Mouse (Mus musculus): ENCODE data around the gene Lsm14b. TPM values are rescaled to one million over a fixed set of nuclear protein-coding genes. Genes with fewer than 3 reads are reported as not detected.

Lsm14b gene
- total and polyA plus RNA-seq, 3 experiments: 12.2 to 16.5 (median 15.3) TPM

DNA sequence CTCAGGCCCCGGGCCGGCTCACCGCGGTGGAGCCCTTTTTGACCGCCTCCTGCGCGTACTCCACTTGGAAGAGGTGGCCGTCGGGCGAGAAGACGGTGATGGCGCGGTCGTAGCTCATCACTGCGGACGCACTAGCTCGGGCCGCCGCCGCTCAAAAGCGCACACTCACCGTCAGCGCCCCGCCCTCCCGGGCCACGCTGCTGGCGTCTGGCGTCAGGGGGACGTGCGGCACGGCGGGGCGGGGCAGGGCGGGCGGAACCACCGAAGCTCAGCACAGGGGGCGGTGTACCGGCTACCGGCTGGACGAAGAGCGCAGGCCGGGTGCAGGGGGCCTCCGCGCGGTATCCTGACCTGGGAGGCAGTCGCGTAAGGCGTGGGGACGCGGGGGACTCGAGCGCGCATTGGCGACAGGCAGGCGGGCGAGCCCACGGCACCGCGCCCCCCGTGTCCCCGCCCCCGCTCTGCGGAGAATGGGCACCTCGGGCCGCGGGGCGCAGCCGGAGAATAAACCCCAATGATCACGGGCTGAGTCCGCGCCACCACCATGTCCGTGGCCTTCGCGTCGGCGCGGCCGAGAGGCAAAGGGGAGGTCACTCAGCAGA is 17.6 kb downstream of the Lsm14b start, which contains the start of the genes Psma7 and Ss18l1 (continued):
- no peak for TF ChIP-seq JUN (IDR thresholded peaks at IDR 0.05; ENCODE audit: insufficient read depth, low read depth, low read length)
- TF ChIP-seq POLR2A (IDR thresholded peaks at IDR 0.05; ENCODE audit: low read depth, low read length): peak; percentile 84
- TF ChIP-seq IRF4 (IDR thresholded peaks at IDR 0.05; ENCODE audit: low read depth, low read length): no peak
- peak; percentile 48 for TF ChIP-seq NRF1 (IDR thresholded peaks at IDR 0.05; ENCODE audit: low read depth, low read length)
- peak; percentile 85 for TF ChIP-seq NELFE (IDR thresholded peaks at IDR 0.05; ENCODE audit: low read depth, low read length)
- TF ChIP-seq ZMIZ1 (IDR thresholded peaks at IDR 0.05; ENCODE audit: low read depth, low read length): peak; percentile 77; the same call in 1 of the 2 replicates
- TF ChIP-seq SMC3 (IDR thresholded peaks at IDR 0.05; ENCODE audit: low read depth, low read length): no peak
- TF ChIP-seq E2F4 (IDR thresholded peaks at IDR 0.05; ENCODE audit: insufficient replicate concordance, low read depth, low read length): no peak
- TF ChIP-seq ELF1 (IDR thresholded peaks at IDR 0.05; ENCODE audit: low read depth, low read length): peak; percentile 18; the same call in 1 of the 2 replicates
- TF ChIP-seq HCFC1 (IDR thresholded peaks at IDR 0.05; ENCODE audit: low read depth, low read length): peak; percentile 51
- peak; percentile 67; the same call in 1 of the 2 replicates for TF ChIP-seq POLR2AphosphoS2 (IDR thresholded peaks at IDR 0.05; ENCODE audit: low read depth, low read length)
- TF ChIP-seq MXI1 (IDR thresholded peaks at IDR 0.05; ENCODE audit: low read depth, low read length): no peak; the same call in none of the 2 replicates
- peak; percentile 30 for TF ChIP-seq CHD2 (IDR thresholded peaks at IDR 0.05; ENCODE audit: low read length)
- no peak for TF ChIP-seq GABPA (IDR thresholded peaks at IDR 0.05; ENCODE audit: insufficient replicate concordance, low read depth, low read length)

DNA sequence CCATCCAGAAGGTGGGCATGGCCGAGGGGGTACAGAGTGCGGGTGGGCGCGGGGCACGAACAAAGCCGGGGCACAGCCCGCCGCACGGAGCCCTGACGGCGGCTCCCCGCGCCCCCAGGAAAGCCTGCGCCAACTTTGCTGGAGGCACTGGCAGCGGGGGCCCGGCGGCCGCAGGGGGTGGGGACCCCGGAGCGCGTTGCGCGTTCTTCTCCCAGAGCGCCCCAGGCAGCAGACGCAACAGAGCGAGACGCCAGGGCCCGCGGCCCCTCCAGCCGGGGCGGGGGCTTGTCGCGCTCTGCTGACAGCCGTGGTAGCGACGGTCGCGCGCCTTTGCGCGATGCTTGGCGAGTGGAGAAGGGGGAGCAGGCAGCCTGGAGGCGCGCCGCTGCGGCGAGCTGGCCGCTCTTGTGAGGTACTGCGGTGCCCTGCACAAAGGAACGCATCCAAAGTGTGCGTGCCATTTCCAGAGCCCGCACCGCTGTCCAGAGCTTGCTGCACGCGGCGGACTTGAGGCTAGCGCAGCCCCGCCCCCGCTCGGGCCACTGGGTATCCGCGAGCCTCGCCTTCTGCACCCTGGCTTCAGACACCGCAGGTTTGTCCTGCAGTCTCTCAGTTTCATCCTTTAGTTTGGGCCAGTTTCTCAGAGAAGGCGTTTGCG is 18.2 kb downstream of the Lsm14b start:
- peaks cover 17 to 37% of the 10 kb centered on the region in 2 experiments for H3K36me3 ChIP-seq (replicated peaks in 1 of 2; ENCODE audit: control insufficient read depth in 1 of 2, insufficient read depth in 1 of 2, low read length in 1 of 2)
- dilution Hi-C loops (cut with MboI; ENCODE audit: extremely low pct_ligation_motif_present, extremely low pct_unique_long_range_greater_than_20kb, low sequenced_read_pairs) (no loop called here), in situ Hi-C loops (cut with MboI; ENCODE audit: low pct_ligation_motif_present, low pct_unique_long_range_greater_than_20kb, low sequenced_read_pairs) (no loop called here)
- H3K9me3 ChIP-seq (replicated peaks; ENCODE audit: low read length): peaks cover 5% of the 10 kb centered on the region
- peak overlapping the region; percentile 69 to 98 (median 98) for H3K4me3 ChIP-seq (replicated peaks in 1 of 3; ENCODE audit: low read depth in 2 of 3, low read length in 2 of 3, poor library complexity in 1 of 3)
- H3K4me1 ChIP-seq (ENCODE audit: control insufficient read depth in 1 of 2, insufficient read depth in 2 of 2): peaks cover 13 to 33% of the 10 kb centered on the region in 2 experiments
- no peak for TF ChIP-seq BHLHE40 (IDR thresholded peaks at IDR 0.05; ENCODE audit: low read depth, low read length)
- 0 out of 2 replicates have a peak, but pooled peaks have one; percentile 2 for TF ChIP-seq MEF2A (IDR thresholded peaks at IDR 0.05; ENCODE audit: borderline replicate concordance, low read depth, low read length)
- TF ChIP-seq SIN3A (IDR thresholded peaks at IDR 0.05; ENCODE audit: low read length): 0 out of 2 replicates have a peak, but pooled peaks have one; percentile 16
- no peak for TF ChIP-seq RAD21 (IDR thresholded peaks at IDR 0.05; ENCODE audit: low read depth, low read length)
- TF ChIP-seq CTCF (conservative IDR thresholded peaks at IDR 0.05 in 1 of 2, IDR thresholded peaks at IDR 0.05 in 1 of 2; ENCODE audit: low read depth in 2 of 2, low read length in 2 of 2): no peak
- TF ChIP-seq MYC (IDR thresholded peaks at IDR 0.05; ENCODE audit: low read depth, low read length): no peak
- no peak for TF ChIP-seq MAX (IDR thresholded peaks at IDR 0.05; ENCODE audit: low read length)
- TF ChIP-seq GABPA (IDR thresholded peaks at IDR 0.05; ENCODE audit: insufficient replicate concordance, low read depth, low read length): no peak
- TF ChIP-seq CHD2 (IDR thresholded peaks at IDR 0.05; ENCODE audit: low read length): peak; percentile 13; the same call in 1 of the 2 replicates
- TF ChIP-seq ETS1 (conservative IDR thresholded peaks at IDR 0.05; ENCODE audit: low read depth, low read length): no peak
- no peak for TF ChIP-seq EP300 (IDR thresholded peaks at IDR 0.05; ENCODE audit: low read length)
- peak; percentile 67 for TF ChIP-seq HCFC1 (IDR thresholded peaks at IDR 0.05; ENCODE audit: low read depth, low read length)
- TF ChIP-seq JUND (conservative IDR thresholded peaks at IDR 0.05; ENCODE audit: low read depth, low read length): no peak
- no peak for TF ChIP-seq JUN (IDR thresholded peaks at IDR 0.05; ENCODE audit: insufficient read depth, low read depth, low read length)
- TF ChIP-seq UBTF (IDR thresholded peaks at IDR 0.05; ENCODE audit: low read depth, low read length): no peak
- no peak for TF ChIP-seq TCF12 (IDR thresholded peaks at IDR 0.05; ENCODE audit: low read depth, low read length)
- TF ChIP-seq ZMIZ1 (IDR thresholded peaks at IDR 0.05; ENCODE audit: low read depth, low read length): no peak
- TF ChIP-seq MXI1 (IDR thresholded peaks at IDR 0.05; ENCODE audit: low read depth, low read length): peak; percentile 17; the same call in 1 of the 2 replicates
- H3K27ac ChIP-seq (ENCODE audit: insufficient read depth, low read depth): peak overlapping the region; percentile 18; the same call in 1 of the 2 replicates
- H3K4me2 ChIP-seq (ENCODE audit: insufficient read depth, low read depth, poor library complexity, severe bottlenecking): peak overlapping the region; percentile 75
- peak; percentile 58 for DNase-seq (ENCODE audit: extremely low read depth)
- H3K27me3 ChIP-seq (replicated peaks): no peaks in the 10 kb centered on the region
- H3K79me2 ChIP-seq (replicated peaks; ENCODE audit: control insufficient read depth, extremely low read depth, insufficient read depth, poor library complexity, severe bottlenecking): peaks cover 39% of the 10 kb centered on the region
- H3K9ac ChIP-seq (ENCODE audit: insufficient read depth, low read depth): peak overlapping the region; percentile 92
